Mouse (Mus musculus) myocyte (in vitro differentiated cells): ENCODE measurements around the gene Skint1. TPM values are rescaled to one million over a fixed set of nuclear protein-coding genes. Genes with fewer than 3 reads are reported as not detected.
"Not testable (repeated sequence)": the region's sequence is repeated elsewhere in the genome, so short reads cannot be mapped to it uniquely, and the experiment has no call there.

Experiments used
- H3K27me3 ChIP-seq: one replicate; pipeline ENCODE4 v1.6.1; 2011; ENCODE audit not compliant: control insufficient read depth, insufficient read depth, insufficient read length
- H3K36me3 ChIP-seq: one replicate; pipeline ENCODE4 v1.6.1; 2011; ENCODE audit not compliant: control insufficient read depth, insufficient read depth
- H3K4me2 ChIP-seq: one replicate; pipeline ENCODE4 v1.6.1; 2011; ENCODE audit warnings: low read depth, control low read depth
- H3K4me3 ChIP-seq: one replicate; pipeline ENCODE4 v1.5.1; 2011; ENCODE audit warnings: mild to moderate bottlenecking, control low read depth, moderate library complexity
- H3K79me2 ChIP-seq: one replicate; pipeline ENCODE4 v1.6.1; 2011; ENCODE audit not compliant: control insufficient read depth, insufficient read depth
- H3ac ChIP-seq: one replicate; pipeline ENCODE4 v1.6.1; 2011; ENCODE audit not compliant: control insufficient read depth, insufficient read length
- CEBPB ChIP-seq: IDR thresholded peaks from 2 replicates; pipeline ENCODE4 v1.6.1; 2011; ENCODE audit warnings: mild to moderate bottlenecking, moderate library complexity; ENCODE audit not compliant: poor library complexity, insufficient read depth, severe bottlenecking
- E2F4 ChIP-seq: IDR thresholded peaks from one replicate; pipeline ENCODE4 v1.6.1; 2011; ENCODE audit warnings: mild to moderate bottlenecking, control low read depth, moderate library complexity; ENCODE audit not compliant: insufficient read depth
- MAX ChIP-seq: IDR thresholded peaks from one replicate; pipeline ENCODE4 v1.6.1; 2011; ENCODE audit warnings: low read depth, mild to moderate bottlenecking, control low read depth
- MYOD1 ChIP-seq, 3 experiments: IDR thresholded peaks; one replicate each; pipeline ENCODE4 v1.6.1; 2011; ENCODE audit warnings: control low read depth in 2 of 3, low read depth in 2 of 3, mild to moderate bottlenecking in 2 of 3, moderate library complexity in 1 of 3; ENCODE audit not compliant: insufficient read length in 2 of 3, control insufficient read depth in 1 of 3
- MYOG ChIP-seq, 3 experiments: IDR thresholded peaks; one replicate each; pipeline ENCODE4 v1.6.1; 2011; ENCODE audit warnings: control low read depth in 2 of 3, low read depth in 2 of 3, mild to moderate bottlenecking in 2 of 3; ENCODE audit not compliant: insufficient read length in 2 of 3, control insufficient read depth in 1 of 3, insufficient read depth in 1 of 3
- POLR2A ChIP-seq: IDR thresholded peaks from one replicate; pipeline ENCODE4 v1.6.1; 2011; ENCODE audit warnings: low read depth, mild to moderate bottlenecking, control low read depth, moderate library complexity; ENCODE audit not compliant: insufficient read length
- POLR2AphosphoS2 ChIP-seq: IDR thresholded peaks from one replicate; pipeline ENCODE4 v1.6.1; 2011; ENCODE audit warnings: low read depth, control low read depth; ENCODE audit not compliant: insufficient read length
- REST ChIP-seq: IDR thresholded peaks from one replicate; pipeline ENCODE4 v1.6.1; 2011; ENCODE audit warnings: mild to moderate bottlenecking, control low read depth, moderate library complexity; ENCODE audit not compliant: insufficient read depth, insufficient read length
- SRF ChIP-seq: IDR thresholded peaks from one replicate; pipeline ENCODE4 v1.6.1; 2011; ENCODE audit warnings: low read depth; ENCODE audit not compliant: control insufficient read depth, insufficient read length
- TCF12 ChIP-seq: IDR thresholded peaks from one replicate; pipeline ENCODE4 v1.6.1; 2011; ENCODE audit warnings: mild to moderate bottlenecking, control low read depth; ENCODE audit not compliant: poor library complexity, insufficient read depth, severe bottlenecking
- TCF3 ChIP-seq: IDR thresholded peaks from one replicate; pipeline ENCODE4 v1.6.1; 2011; ENCODE audit warnings: low read depth, control low read depth; ENCODE audit not compliant: insufficient read length
- USF1 ChIP-seq: IDR thresholded peaks from one replicate; pipeline ENCODE4 v1.6.1; 2011; ENCODE audit warnings: low read depth, mild to moderate bottlenecking, control low read depth, moderate library complexity
- polyA plus RNA-seq: library from polyadenylated mRNA; unstranded; fragments of >200 nt; fragmentation: generic; extraction: Trizol; gene quantifications from one replicate; pipeline ENCODE4 v1.2.1, GENCODE M21; 2012; ENCODE audit warnings: missing spikeins

The Skint1 gene
- not detected for polyA plus RNA-seq

DNA sequence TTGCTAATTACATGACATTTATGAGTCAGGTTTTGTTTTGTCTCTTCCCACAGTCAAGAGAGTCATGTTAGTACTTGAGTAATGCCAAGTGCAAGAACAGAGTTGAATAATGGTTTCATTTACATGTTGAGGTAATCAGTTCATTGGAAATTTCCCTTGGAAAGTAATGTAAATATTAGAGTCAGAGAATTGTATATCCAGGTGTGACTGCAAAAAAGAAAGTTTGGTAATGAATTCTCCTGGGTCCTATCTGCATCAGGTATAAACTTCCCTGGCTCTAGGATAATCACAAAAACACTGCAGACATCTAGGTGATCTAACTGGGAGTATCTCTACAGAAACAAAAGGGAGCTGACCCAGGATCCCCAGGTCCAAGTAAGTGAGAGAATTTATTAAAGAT lies at the start of gene Skint1:
TSS of gene Skint1 (plus strand) at position 301 of the 400 bp plus-strand sequence.
- no peaks in the 10 kb centered on the region for H3K27me3 ChIP-seq
- no peaks in the 10 kb centered on the region for H3K79me2 ChIP-seq
- H3K36me3 ChIP-seq = no peaks in the 10 kb centered on the region
- TF ChIP-seq MYOG (IDR thresholded peaks at IDR 0.05; ENCODE audit: control insufficient read depth in 1 of 3, insufficient read depth in 1 of 3, insufficient read length in 2 of 3, low read depth in 2 of 3) (no peak), POLR2AphosphoS2 (no peak), POLR2A (no peak), MYOD1 (IDR thresholded peaks at IDR 0.05; ENCODE audit: control insufficient read depth in 1 of 3, insufficient read length in 2 of 3, low read depth in 2 of 3) (no peak), TCF3 (no peak), SRF (no peak), USF1 (no peak), MAX (no peak), E2F4 (no peak), REST (no peak)
- no peak within 1 kb of the TSS for H3K4me3 ChIP-seq
- no peak within 1 kb of the TSS for H3K4me2 ChIP-seq
- H3ac ChIP-seq = no peak within 1 kb of the TSS

DNA sequence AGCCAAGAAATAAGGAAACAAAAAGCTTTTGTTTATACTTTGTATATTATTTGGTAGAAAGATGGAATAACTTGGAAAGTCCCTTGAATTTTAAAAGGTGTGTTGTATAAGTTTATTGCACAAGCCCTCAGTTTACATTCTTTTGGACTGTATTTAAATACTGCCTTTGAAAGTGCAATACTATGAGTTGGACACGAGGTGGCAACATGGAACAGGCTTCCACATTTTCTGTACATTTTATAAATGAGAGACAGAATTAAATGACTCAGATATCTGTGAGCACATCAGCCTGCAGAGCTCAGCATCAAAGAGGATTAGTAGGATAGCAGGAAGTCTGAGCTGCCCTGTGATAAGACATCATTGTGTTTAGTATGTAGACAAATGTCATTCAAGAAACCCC lies 44.8 kb upstream of the Skint1 start:
- H3K36me3 ChIP-seq = no peaks in the 10 kb centered on the region
- no peak overlapping the region for H3ac ChIP-seq
- TF ChIP-seq MYOG (IDR thresholded peaks at IDR 0.05; ENCODE audit: control insufficient read depth in 1 of 3, insufficient read depth in 1 of 3, insufficient read length in 2 of 3, low read depth in 2 of 3) (no peak), POLR2AphosphoS2 (no peak), CEBPB (no peak), E2F4 (no peak), USF1 (no peak), MYOD1 (IDR thresholded peaks at IDR 0.05; ENCODE audit: control insufficient read depth in 1 of 3, insufficient read length in 2 of 3, low read depth in 2 of 3) (no peak), REST (no peak), MAX (no peak), POLR2A (no peak), TCF3 (no peak), SRF (no peak), TCF12 (no peak)
- no peak overlapping the region for H3K4me3 ChIP-seq
- no peaks in the 10 kb centered on the region for H3K79me2 ChIP-seq
- H3K27me3 ChIP-seq = no peaks in the 10 kb centered on the region
- H3K4me2 ChIP-seq = no peak overlapping the region

DNA sequence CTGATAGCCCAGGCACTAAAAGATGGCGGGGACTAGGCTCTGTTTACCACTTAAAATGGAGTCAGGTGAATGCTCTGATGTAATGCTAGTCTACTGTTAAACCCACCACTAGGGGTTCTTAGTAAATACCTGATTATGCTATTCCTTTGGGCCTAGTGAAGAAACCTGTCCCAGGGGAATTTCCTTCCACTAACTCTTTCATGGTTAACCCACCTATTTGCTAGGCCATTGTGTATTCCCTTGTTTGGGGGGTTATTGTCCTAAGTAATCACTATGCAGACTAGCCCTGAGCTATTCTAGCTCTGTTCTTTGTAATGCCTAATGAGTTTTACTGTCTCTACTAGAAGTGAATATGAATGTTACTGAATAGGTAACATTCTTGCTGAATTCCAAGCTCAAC lies 42.8 kb upstream of the Skint1 start:
- not testable (repeated sequence) for H3K4me3 ChIP-seq, H3K27me3 ChIP-seq, H3K79me2 ChIP-seq, H3K4me2 ChIP-seq, H3K36me3 ChIP-seq, H3ac ChIP-seq

DNA sequence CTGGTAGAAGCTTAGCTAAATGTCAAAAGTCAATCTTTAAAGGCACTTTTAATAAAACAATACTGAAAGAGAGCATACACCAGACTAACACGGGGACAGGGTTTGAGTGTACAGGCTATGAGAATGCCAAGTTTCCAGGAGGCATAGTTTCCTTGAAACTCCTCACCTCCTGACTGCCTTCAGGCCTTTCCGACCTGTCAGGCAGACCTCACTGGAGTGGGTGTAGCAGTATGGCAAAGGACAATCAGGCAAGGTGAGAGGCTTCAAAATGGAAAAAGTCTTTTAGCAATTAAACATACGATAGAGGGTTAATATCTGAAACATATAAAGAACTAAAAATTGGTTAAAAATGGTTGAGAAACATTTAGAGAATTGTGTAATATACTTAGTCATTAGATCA lies 42.4 kb upstream of the Skint1 start:
- TF ChIP-seq E2F4 (no peak), MYOG (IDR thresholded peaks at IDR 0.05; ENCODE audit: control insufficient read depth in 1 of 3, insufficient read depth in 1 of 3, insufficient read length in 2 of 3, low read depth in 2 of 3) (no peak), TCF12 (no peak), MAX (no peak), POLR2AphosphoS2 (no peak), TCF3 (no peak), SRF (no peak), MYOD1 (IDR thresholded peaks at IDR 0.05; ENCODE audit: control insufficient read depth in 1 of 3, insufficient read length in 2 of 3, low read depth in 2 of 3) (no peak), USF1 (no peak), REST (no peak), POLR2A (no peak), CEBPB (no peak)
- no peak overlapping the region for H3K4me2 ChIP-seq

DNA sequence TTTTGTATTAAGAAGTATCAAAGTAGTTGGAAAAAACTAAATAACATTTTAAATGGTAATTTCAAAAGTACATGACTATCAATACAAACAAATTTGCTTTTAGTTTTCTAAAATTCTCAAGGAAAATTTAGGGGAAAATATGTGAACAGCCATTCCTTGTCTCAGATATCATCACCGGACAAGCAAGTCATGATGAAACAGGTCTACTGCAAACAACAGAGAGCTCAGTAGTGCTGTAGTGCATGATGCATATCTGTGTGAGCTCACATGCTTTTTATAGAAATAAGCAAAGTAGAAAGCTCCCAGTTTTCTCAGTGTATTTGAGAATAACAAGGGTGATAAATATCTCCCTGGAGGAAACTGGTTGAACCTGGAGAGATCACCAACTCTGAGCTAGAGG lies 33.4 kb upstream of the Skint1 start, which contains the start of gene Skint7:
TSS of gene Skint7 (plus strand) at position 301 of the 400 bp plus-strand sequence.
- no peaks in the 10 kb centered on the region for H3K27me3 ChIP-seq
- no peak within 1 kb of the TSS for H3K4me3 ChIP-seq
- no peak within 1 kb of the TSS for H3K4me2 ChIP-seq
- no peaks in the 10 kb centered on the region for H3K36me3 ChIP-seq
- TF ChIP-seq TCF12 (no peak), POLR2A (no peak), REST (no peak), MAX (no peak), MYOG (IDR thresholded peaks at IDR 0.05; ENCODE audit: control insufficient read depth in 1 of 3, insufficient read depth in 1 of 3, insufficient read length in 2 of 3, low read depth in 2 of 3) (no peak), POLR2AphosphoS2 (no peak), CEBPB (no peak), E2F4 (no peak), MYOD1 (IDR thresholded peaks at IDR 0.05; ENCODE audit: control insufficient read depth in 1 of 3, insufficient read length in 2 of 3, low read depth in 2 of 3) (no peak), SRF (no peak), TCF3 (no peak), USF1 (no peak)
- no peaks in the 10 kb centered on the region for H3K79me2 ChIP-seq
- no peak within 1 kb of the TSS for H3ac ChIP-seq

More for the DNA sequence above, 42.4 kb upstream of the Skint1 start:
- no peak overlapping the region for H3K4me3 ChIP-seq
- no peaks in the 10 kb centered on the region for H3K36me3 ChIP-seq
- H3K79me2 ChIP-seq = no peaks in the 10 kb centered on the region
- H3K27me3 ChIP-seq = no peaks in the 10 kb centered on the region
- no peak overlapping the region for H3ac ChIP-seq
